Mouse (Mus musculus) lung, adult 2 months (tissue): ENCODE results near the gene Snx27.

Source experiments
- CTCF ChIP-seq: fragments of 200-500 bp; IDR thresholded peaks from 2 replicates; pipeline ENCODE4 v1.5.1; 2011; ENCODE audit warnings: mild to moderate bottlenecking, low read length, control low read depth; ENCODE audit not compliant: insufficient read depth
- POLR2A ChIP-seq: fragments of 200-500 bp; IDR thresholded peaks from 2 replicates; pipeline ENCODE4 v1.6.1; 2011; ENCODE audit warnings: low read depth, mild to moderate bottlenecking, control low read depth, low read length, borderline replicate concordance; ENCODE audit errors: extremely low read depth

- TF ChIP-seq CTCF (no peak), POLR2A (no peak)
Measured at GRCm38 (mm10) chr3:94610581-94610980, 28.1 kb upstream of the Snx27 start.
